Mouse (Mus musculus): ENCODE data around the gene Prelid1. TPM values are rescaled to one million over a fixed set of nuclear protein-coding genes. Genes with fewer than 3 reads are reported as not detected.

Prelid1 gene
- 511 and 518 TPM in 2 replicates for polyA plus RNA-seq (2015; fragmentation: Nextera tagmentation; extraction: Ambion mirVana)

DNA sequence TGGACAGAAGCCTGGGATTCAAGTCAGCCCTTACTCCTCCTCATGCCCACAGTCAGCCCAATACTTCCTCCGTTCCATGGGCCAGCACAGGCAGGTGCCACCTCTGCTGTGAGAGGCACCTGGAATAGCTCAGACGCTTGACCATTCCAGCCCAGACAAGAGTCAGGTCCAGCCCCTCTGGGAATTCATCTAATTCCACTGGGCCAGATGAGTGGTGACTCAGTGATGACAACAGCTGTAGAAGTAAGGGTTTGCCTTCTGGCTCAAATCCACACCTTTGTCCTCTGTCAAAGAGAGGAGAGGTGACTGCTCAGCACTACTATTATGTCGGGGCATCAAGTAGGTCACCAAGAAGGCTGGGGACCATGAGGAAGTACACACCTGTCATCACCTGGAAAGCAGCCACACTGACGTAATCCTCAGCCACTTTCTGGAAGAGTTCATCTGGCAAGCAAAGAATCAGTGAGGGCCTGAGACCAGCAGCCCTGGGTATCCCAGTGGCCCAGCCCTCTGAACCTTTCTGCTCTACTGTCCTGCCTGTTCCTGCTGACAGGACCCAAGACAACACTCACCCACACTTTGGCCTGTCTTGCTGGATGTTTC lies at the start of gene Prelid1:
Prelid1 (plus strand) TSS at position 570 of the 603 bp plus-strand sequence.
- Histone ChIP-seq H3K27ac (ENCODE audit: low read length) (peak within 1 kb of the TSS; percentile 73), H3K9ac (replicated peaks; ENCODE audit: low read length) (peak within 1 kb of the TSS; percentile 89), H3K9me3 (ENCODE audit: low read length) (no peaks in the 10 kb centered on the region), H3K36me3 (ENCODE audit: insufficient read depth, low read length) (peaks cover 43% of the 10 kb centered on the region), H3K4me1 (ENCODE audit: insufficient read depth, low read length) (peaks cover 27% of the 10 kb centered on the region), H3K4me2 (replicated peaks; ENCODE audit: low read depth, low read length) (peak within 1 kb of the TSS; percentile 80), H3K4me3 (ENCODE audit: low read length) (peak within 1 kb of the TSS; percentile 85), H3K27me3 (ENCODE audit: insufficient read depth, low read length) (no peaks in the 10 kb centered on the region)
- no peak for ATAC-seq (ENCODE audit: low FRiP score, low TSS enrichment)
- WGBS: 83% methylated on average over 4 of the region's 4 CpGs

DNA sequence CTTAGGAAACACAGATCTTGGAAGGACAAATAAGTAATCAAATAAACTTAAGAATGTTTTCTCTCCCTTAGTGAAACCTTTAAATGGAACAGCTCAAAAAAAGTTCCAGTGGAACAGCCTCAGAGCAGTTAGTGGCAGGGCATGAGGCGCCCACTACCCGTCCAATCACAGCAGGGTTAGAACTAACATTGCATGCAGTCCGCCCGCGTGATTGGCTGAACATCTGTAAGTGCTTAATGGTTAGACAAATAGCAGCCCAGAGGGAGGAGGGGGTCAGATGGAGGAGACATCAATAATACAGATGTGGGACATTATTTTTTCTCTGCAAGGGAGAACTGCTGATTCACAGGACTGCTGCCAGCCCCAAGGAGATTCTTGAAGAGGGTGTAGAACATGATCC lies 43.1 kb upstream of the Prelid1 start:
- no peaks in the 10 kb centered on the region for H3K9me3 ChIP-seq (ENCODE audit: low read length)
- H3K4me1 ChIP-seq (ENCODE audit: insufficient read depth, low read length): no peaks in the 10 kb centered on the region
- no peak overlapping the region for H3K9ac ChIP-seq (replicated peaks; ENCODE audit: low read length)
- 87% methylated on average over 5 of the region's 5 CpGs for WGBS
- H3K4me3 ChIP-seq (ENCODE audit: low read length): no peak overlapping the region
- no peak overlapping the region for H3K27ac ChIP-seq (ENCODE audit: low read length)
- no peaks in the 10 kb centered on the region for H3K27me3 ChIP-seq (ENCODE audit: insufficient read depth, low read length)
- H3K36me3 ChIP-seq (ENCODE audit: insufficient read depth, low read length): peaks cover 50% of the 10 kb centered on the region
- H3K4me2 ChIP-seq (replicated peaks; ENCODE audit: low read depth, low read length): no peak overlapping the region
- ATAC-seq (ENCODE audit: low FRiP score, low TSS enrichment): no peak

GRCm38 (mm10) chr13:55277646-55278045 lies 42.7 kb upstream of the Prelid1 start:
- Histone ChIP-seq H3K9me3 (ENCODE audit: low read length) (no peaks in the 10 kb centered on the region), H3K4me2 (replicated peaks; ENCODE audit: low read depth, low read length) (no peak overlapping the region), H3K4me3 (ENCODE audit: low read length) (no peak overlapping the region), H3K36me3 (ENCODE audit: insufficient read depth, low read length) (peaks cover 51% of the 10 kb centered on the region), H3K4me1 (ENCODE audit: insufficient read depth, low read length) (no peaks in the 10 kb centered on the region), H3K27me3 (ENCODE audit: insufficient read depth, low read length) (no peaks in the 10 kb centered on the region), H3K9ac (replicated peaks; ENCODE audit: low read length) (no peak overlapping the region), H3K27ac (ENCODE audit: low read length) (no peak overlapping the region)
- no peak for ATAC-seq (ENCODE audit: low FRiP score, low TSS enrichment)
- WGBS: 92% methylated on average over 5 of the region's 5 CpGs

- Histone ChIP-seq H3K4me2 (replicated peaks; ENCODE audit: low read depth, low read length) (no peak overlapping the region), H3K27me3 (ENCODE audit: insufficient read depth, low read length) (no peaks in the 10 kb centered on the region), H3K4me3 (ENCODE audit: low read length) (no peak overlapping the region), H3K9me3 (ENCODE audit: low read length) (no peaks in the 10 kb centered on the region), H3K36me3 (ENCODE audit: insufficient read depth, low read length) (peaks cover 47% of the 10 kb centered on the region), H3K4me1 (ENCODE audit: insufficient read depth, low read length) (no peaks in the 10 kb centered on the region), H3K9ac (replicated peaks; ENCODE audit: low read length) (no peak overlapping the region), H3K27ac (ENCODE audit: low read length) (no peak overlapping the region)
- WGBS: 83% methylated on average over 3 of the region's 3 CpGs
- ATAC-seq (ENCODE audit: low FRiP score, low TSS enrichment): no peak
These were observed 31.4 kb upstream of the Prelid1 start for GRCm38 (mm10) chr13:55288854-55289253.

- H3K9me3 ChIP-seq (ENCODE audit: low read length): no peaks in the 10 kb centered on the region
- no peaks in the 10 kb centered on the region for H3K4me1 ChIP-seq (ENCODE audit: insufficient read depth, low read length)
- peaks cover 58% of the 10 kb centered on the region for H3K36me3 ChIP-seq (ENCODE audit: insufficient read depth, low read length)
- no peak overlapping the region for H3K4me2 ChIP-seq (replicated peaks; ENCODE audit: low read depth, low read length)
- 90% methylated on average over 1 of the region's 1 CpGs for WGBS
- no peak overlapping the region for H3K9ac ChIP-seq (replicated peaks; ENCODE audit: low read length)
- H3K27me3 ChIP-seq (ENCODE audit: insufficient read depth, low read length): no peaks in the 10 kb centered on the region
- no peak overlapping the region for H3K27ac ChIP-seq (ENCODE audit: low read length)
- ATAC-seq (ENCODE audit: low FRiP score, low TSS enrichment): no peak
- H3K4me3 ChIP-seq (ENCODE audit: low read length): no peak overlapping the region
These were observed 23.5 kb upstream of the Prelid1 start for GRCm38 (mm10) chr13:55296760-55297159.

DNA sequence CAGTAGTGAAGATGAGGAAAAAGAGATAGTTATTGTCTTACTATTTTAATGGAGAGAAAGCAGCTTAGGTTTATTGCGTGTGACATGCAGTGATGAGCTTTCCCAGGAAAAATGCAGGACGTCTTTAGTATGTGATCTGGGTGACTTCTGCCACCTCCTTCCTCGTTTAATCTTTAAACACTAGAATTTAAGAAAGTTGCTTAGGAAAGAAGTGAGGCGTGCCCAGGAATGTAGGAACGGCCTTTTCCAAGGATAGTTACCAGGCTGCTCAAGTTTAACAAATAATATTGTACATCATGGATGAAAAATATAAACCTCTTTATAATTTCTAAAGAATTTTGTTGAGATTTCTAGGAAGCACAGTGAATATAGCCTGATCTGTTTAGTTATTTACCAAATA lies 19.4 kb upstream of the Prelid1 start:
- no peak overlapping the region for H3K4me2 ChIP-seq (replicated peaks; ENCODE audit: low read depth, low read length)
- no peak overlapping the region for H3K27ac ChIP-seq (ENCODE audit: low read length)
- WGBS: 71% methylated on average over 5 of the region's 5 CpGs
- H3K9ac ChIP-seq (replicated peaks; ENCODE audit: low read length): no peak overlapping the region
- H3K9me3 ChIP-seq (ENCODE audit: low read length): no peaks in the 10 kb centered on the region
- ATAC-seq (ENCODE audit: low FRiP score, low TSS enrichment): no peak
- H3K4me1 ChIP-seq (ENCODE audit: insufficient read depth, low read length): no peaks in the 10 kb centered on the region
- H3K27me3 ChIP-seq (ENCODE audit: insufficient read depth, low read length): no peaks in the 10 kb centered on the region
- H3K4me3 ChIP-seq (ENCODE audit: low read length): no peak overlapping the region
- peaks cover 63% of the 10 kb centered on the region for H3K36me3 ChIP-seq (ENCODE audit: insufficient read depth, low read length)

GRCm38 (mm10) chr13:55312028-55312630 lies 8.2 kb upstream of the Prelid1 start:
- Histone ChIP-seq H3K4me1 (ENCODE audit: insufficient read depth, low read length) (no peaks in the 10 kb centered on the region), H3K4me3 (ENCODE audit: low read length) (no peak overlapping the region), H3K4me2 (replicated peaks; ENCODE audit: low read depth, low read length) (no peak overlapping the region), H3K27me3 (ENCODE audit: insufficient read depth, low read length) (no peaks in the 10 kb centered on the region), H3K9ac (replicated peaks; ENCODE audit: low read length) (no peak overlapping the region), H3K9me3 (ENCODE audit: low read length) (no peaks in the 10 kb centered on the region), H3K27ac (ENCODE audit: low read length) (no peak overlapping the region), H3K36me3 (ENCODE audit: insufficient read depth, low read length) (peaks cover 72% of the 10 kb centered on the region)
- no peak for ATAC-seq (ENCODE audit: low FRiP score, low TSS enrichment)
- 87% methylated on average over 8 of the region's 8 CpGs for WGBS

DNA sequence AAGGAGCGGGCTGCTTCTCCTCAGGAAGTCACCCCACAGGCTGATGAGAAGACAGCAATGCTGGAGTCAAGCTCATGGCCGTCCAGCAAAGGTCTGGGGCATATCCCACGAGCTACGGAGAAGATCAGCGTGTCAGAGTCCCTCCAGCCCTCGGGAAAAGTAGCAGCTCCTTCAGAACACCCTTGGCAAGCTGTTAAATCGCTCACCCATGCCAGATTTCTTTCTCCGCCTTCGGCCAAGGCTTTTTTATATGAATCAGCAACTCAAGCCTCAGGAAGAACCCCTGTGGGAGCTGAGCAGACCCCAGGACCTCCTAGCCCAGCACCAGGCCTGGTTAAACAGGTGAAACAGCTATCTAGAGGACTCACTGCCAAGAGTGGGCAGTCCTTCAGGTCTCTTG lies 7.2 kb upstream of the Prelid1 start:
- Histone ChIP-seq H3K4me2 (replicated peaks; ENCODE audit: low read depth, low read length) (no peak overlapping the region), H3K27me3 (ENCODE audit: insufficient read depth, low read length) (no peaks in the 10 kb centered on the region), H3K27ac (ENCODE audit: low read length) (no peak overlapping the region), H3K4me1 (ENCODE audit: insufficient read depth, low read length) (no peaks in the 10 kb centered on the region), H3K9ac (replicated peaks; ENCODE audit: low read length) (no peak overlapping the region), H3K4me3 (ENCODE audit: low read length) (no peak overlapping the region), H3K9me3 (ENCODE audit: low read length) (no peaks in the 10 kb centered on the region), H3K36me3 (ENCODE audit: insufficient read depth, low read length) (peaks cover 66% of the 10 kb centered on the region)
- WGBS: 59% methylated on average over 9 of the region's 9 CpGs
- ATAC-seq (ENCODE audit: low FRiP score, low TSS enrichment): no peak

DNA sequence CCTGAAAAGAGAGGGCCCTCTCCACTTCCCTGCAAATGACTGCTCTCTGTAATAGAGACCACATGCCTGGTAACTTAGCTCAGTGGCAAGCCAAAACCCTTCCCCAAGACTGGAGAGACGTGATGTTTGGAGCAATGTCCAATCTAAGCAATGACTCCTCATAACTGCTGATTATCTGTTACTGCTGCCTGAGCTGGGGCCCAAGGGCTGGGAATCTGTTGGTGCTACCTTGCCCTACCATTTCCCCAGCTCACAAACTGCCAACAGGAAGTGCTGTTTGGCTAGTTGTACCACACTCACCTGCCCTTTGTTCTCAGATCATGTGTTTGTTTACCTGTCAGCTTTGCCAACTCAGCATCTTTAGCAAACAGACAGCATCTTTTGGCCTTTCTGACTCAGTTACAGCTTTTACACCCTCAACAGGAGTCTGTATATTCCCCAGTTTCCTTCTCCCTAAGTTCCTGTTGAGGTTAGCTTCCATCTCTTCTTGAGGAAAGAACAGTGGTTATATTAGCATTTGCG lies 5.3 kb upstream of the Prelid1 start:
- peaks cover 68% of the 10 kb centered on the region for H3K36me3 ChIP-seq (ENCODE audit: insufficient read depth, low read length)
- H3K4me2 ChIP-seq (replicated peaks; ENCODE audit: low read depth, low read length): no peak overlapping the region
- H3K27me3 ChIP-seq (ENCODE audit: insufficient read depth, low read length): no peaks in the 10 kb centered on the region
- H3K27ac ChIP-seq (ENCODE audit: low read length): no peak overlapping the region
- WGBS: 94% methylated on average over 2 of the region's 2 CpGs
- H3K9me3 ChIP-seq (ENCODE audit: low read length): no peaks in the 10 kb centered on the region
- H3K4me1 ChIP-seq (ENCODE audit: insufficient read depth, low read length): no peaks in the 10 kb centered on the region
- ATAC-seq (ENCODE audit: low FRiP score, low TSS enrichment): no peak
- H3K9ac ChIP-seq (replicated peaks; ENCODE audit: low read length): no peak overlapping the region
- no peak overlapping the region for H3K4me3 ChIP-seq (ENCODE audit: low read length)

- Histone ChIP-seq H3K4me1 (ENCODE audit: insufficient read depth, low read length) (peaks cover 18% of the 10 kb centered on the region), H3K4me3 (ENCODE audit: low read length) (no peak overlapping the region), H3K9ac (replicated peaks; ENCODE audit: low read length) (no peak overlapping the region), H3K36me3 (ENCODE audit: insufficient read depth, low read length) (peaks cover 46% of the 10 kb centered on the region), H3K9me3 (ENCODE audit: low read length) (no peaks in the 10 kb centered on the region), H3K27ac (ENCODE audit: low read length) (no peak overlapping the region), H3K4me2 (replicated peaks; ENCODE audit: low read depth, low read length) (no peak overlapping the region), H3K27me3 (ENCODE audit: insufficient read depth, low read length) (no peaks in the 10 kb centered on the region)
- WGBS: 80% methylated on average over 3 of the region's 3 CpGs
- no peak for ATAC-seq (ENCODE audit: low FRiP score, low TSS enrichment)
These were observed 1.9 kb upstream of the Prelid1 start for GRCm38 (mm10) chr13:55318351-55318750.

Measured in kidney, embryonic 16.5 days (tissue).